In the genomic region with DNA sequence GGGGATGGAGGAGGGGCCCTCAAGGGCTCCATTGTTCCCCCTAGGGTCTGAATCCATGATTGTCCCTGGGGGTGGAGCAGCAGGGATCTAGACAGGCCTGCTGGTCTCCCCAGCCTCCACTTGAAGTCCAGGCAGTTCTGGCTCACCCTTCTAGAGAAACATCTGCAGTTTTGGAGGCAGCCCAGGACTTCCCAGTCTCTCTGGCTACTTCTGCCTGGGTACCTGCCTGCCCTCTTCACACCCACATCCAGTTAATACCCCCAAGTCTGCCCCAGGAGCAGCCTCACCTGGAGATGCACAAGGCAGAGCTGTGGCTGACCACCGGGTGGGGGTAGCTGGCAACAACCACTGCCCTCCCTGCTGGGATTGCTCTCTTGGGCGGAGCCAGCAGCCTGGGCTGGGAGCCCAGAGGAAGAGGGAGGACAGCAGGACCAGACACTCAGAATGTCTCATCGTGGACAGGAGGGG, we compare ENCODE assay signal across 7 mouse cellular contexts. TPM values are rescaled to one million over a fixed set of nuclear protein-coding genes. Genes with fewer than 3 reads are reported as not detected.
DNase-seq lines count a peak whose midpoint lies in the region.

Gjc2 (minus strand) TSS at position 350 of the 468 bp plus-strand sequence.

- peak; percentile 65 for DNase-seq in urinary bladder, postnatal 25 days (ENCODE audit: low spot score)
- no peak for DNase-seq in urinary bladder, postnatal 10 days (ENCODE audit: low spot score)
- peak; percentile 58 to 68 for DNase-seq in gastrocnemius, postnatal 36 days
- DNase-seq in kidney, postnatal 10 days, result peak; percentile 82
- peak; percentile 53 for DNase-seq in lung, postnatal 14 days
- no peak for DNase-seq in spleen, postnatal 36 days (ENCODE audit: low spot score in 2 of 2)
- DNase-seq in B cell, adult 2 months, result no peak

- intact Hi-C loops in gastrocnemius, postnatal 36 days (cut with DNase I), result no loop called here

RNA-seq across cellular contexts. Expression of gene Gjc2, which starts in this region (rescaled TPM):
- total RNA-seq in gastrocnemius, postnatal 36 days (2021), result under 1 TPM; 0.23 to 0.42 TPM

Comparison
In these comparisons a context has a peak if more than half of its experiments do, and no peak if none do; other contexts are left out.
1. DNase-seq: peak in urinary bladder, postnatal 25 days (single experiment), kidney, postnatal 10 days (single experiment) and lung, postnatal 14 days (single experiment); none in urinary bladder, postnatal 10 days (single experiment), spleen, postnatal 36 days (0 of 2) and B cell, adult 2 months (0 of 2).
2. Peak in DNase-seq in gastrocnemius, postnatal 36 days; RNA of the gene not detected or under 1 TPM.